Mouse (Mus musculus) embryonic facial prominence, embryonic 10.5 days (tissue): ENCODE measurements around the gene Spns3. TPM values are rescaled to one million over a fixed set of nuclear protein-coding genes. Genes with fewer than 3 reads are reported as not detected.

Experiments
- DNase-seq: peaks from one replicate; pipeline ENCODE4 v3.0.0-alpha.2; 2017; ENCODE audit warnings: low spot score
- H3K27ac ChIP-seq: fragments of 300-500 bp; sonication (generic); replicated peaks from 2 replicates; pipeline ENCODE4 v1.5.1; 2016; ENCODE audit warnings: mild to moderate bottlenecking
- H3K27me3 ChIP-seq: fragments of 300-500 bp; sonication (generic); replicated peaks from 2 replicates; pipeline ENCODE4 v1.6.1; 2016; ENCODE audit warnings: low read depth, mild to moderate bottlenecking; ENCODE audit not compliant: poor library complexity, severe bottlenecking
- H3K36me3 ChIP-seq: fragments of 300-500 bp; sonication (generic); replicated peaks from 2 replicates; pipeline ENCODE4 v1.6.1; 2016; ENCODE audit warnings: mild to moderate bottlenecking, moderate library complexity
- H3K4me1 ChIP-seq: fragments of 300-500 bp; sonication (generic); 2 replicates; pipeline ENCODE4 v1.6.1; 2016
- H3K4me3 ChIP-seq: fragments of 300-500 bp; sonication (generic); 2 replicates; pipeline ENCODE4 v1.5.1; 2016; ENCODE audit warnings: mild to moderate bottlenecking, moderate library complexity
- H3K9me3 ChIP-seq: fragments of 300-500 bp; sonication (generic); 2 replicates; pipeline ENCODE4 v1.6.1; 2016; ENCODE audit warnings: mild to moderate bottlenecking
- WGBS: fragments of 180-500 bp; shearing (Covaris S2); methylation state at CpG from one replicate; pipeline ENCODE4 v1.1.7; 2016; 5-methylcytosine and 5-hydroxymethylcytosine counted together
- polyA plus RNA-seq: library from polyadenylated mRNA; unstranded; fragments of >200 nt; fragmentation: Nextera tagmentation; extraction: Ambion mirVana; gene quantifications from 2 replicates; pipeline ENCODE4 v1.2.1, GENCODE M21; 2016

The Spns3 gene
- polyA plus RNA-seq, 1 experiment from 2014 or later: 0.04 TPM

DNA sequence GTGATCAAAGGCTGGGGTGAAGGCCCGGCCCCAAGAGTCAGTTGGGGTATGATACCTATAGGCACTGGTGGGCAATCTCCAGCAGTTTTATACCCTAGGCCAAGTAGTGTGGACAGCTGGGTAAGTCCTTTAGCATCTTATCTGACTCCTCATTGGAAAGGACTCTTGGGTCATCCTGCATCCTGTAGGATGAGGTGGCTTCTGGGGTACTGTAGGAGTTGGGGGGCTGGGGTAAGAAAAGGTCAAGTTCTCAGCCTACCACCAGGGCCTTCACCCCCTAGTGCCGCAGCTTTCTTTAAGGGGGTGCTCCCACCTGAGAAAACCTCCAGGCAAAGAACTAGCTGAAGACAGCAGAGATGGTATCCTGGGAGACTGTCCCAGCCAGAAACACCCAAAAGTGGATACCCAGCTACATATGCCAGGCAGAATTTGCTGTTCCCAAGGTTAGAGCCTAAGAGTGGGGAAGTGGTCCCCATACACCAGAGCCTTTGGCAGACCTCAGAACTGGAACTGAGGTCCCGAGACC lies 98.1 kb downstream of the Spns3 start:
- Histone ChIP-seq H3K36me3 (peaks cover 68% of the 10 kb centered on the region), H3K4me3 (no peak overlapping the region), H3K9me3 (no peaks in the 10 kb centered on the region), H3K27ac (no peak overlapping the region), H3K27me3 (no peaks in the 10 kb centered on the region), H3K4me1 (peaks cover 29% of the 10 kb centered on the region)
- no peak for DNase-seq
- WGBS: 84% methylated on average over 3 of the region's 3 CpGs

DNA sequence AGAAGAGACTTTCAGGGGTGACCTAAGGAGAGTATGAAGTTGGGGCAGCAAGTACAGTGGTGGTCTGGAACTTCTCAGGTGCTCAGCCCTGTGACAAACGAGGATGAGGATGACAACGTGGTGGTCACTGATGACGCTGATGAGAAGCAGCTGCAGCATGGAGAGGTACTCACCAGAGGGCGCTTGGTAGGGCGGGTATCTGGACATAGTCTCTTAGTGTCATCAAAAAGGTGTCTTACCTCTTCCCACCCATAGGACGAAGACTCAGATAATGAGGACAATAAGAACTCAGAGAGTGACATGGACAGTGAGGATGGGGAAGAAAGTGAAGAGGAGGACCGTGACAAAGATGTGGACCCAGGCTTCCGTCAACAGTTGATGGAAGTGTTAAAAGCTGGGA lies 102.8 kb downstream of the Spns3 start:
- no peak overlapping the region for H3K4me3 ChIP-seq
- peaks cover 100% of the 10 kb centered on the region for H3K36me3 ChIP-seq
- no peaks in the 10 kb centered on the region for H3K27me3 ChIP-seq
- 84% methylated on average over 8 of the region's 8 CpGs for WGBS
- H3K27ac ChIP-seq: no peak overlapping the region
- peaks cover 9% of the 10 kb centered on the region for H3K4me1 ChIP-seq
- H3K9me3 ChIP-seq: no peaks in the 10 kb centered on the region
- DNase-seq: no peak

DNA sequence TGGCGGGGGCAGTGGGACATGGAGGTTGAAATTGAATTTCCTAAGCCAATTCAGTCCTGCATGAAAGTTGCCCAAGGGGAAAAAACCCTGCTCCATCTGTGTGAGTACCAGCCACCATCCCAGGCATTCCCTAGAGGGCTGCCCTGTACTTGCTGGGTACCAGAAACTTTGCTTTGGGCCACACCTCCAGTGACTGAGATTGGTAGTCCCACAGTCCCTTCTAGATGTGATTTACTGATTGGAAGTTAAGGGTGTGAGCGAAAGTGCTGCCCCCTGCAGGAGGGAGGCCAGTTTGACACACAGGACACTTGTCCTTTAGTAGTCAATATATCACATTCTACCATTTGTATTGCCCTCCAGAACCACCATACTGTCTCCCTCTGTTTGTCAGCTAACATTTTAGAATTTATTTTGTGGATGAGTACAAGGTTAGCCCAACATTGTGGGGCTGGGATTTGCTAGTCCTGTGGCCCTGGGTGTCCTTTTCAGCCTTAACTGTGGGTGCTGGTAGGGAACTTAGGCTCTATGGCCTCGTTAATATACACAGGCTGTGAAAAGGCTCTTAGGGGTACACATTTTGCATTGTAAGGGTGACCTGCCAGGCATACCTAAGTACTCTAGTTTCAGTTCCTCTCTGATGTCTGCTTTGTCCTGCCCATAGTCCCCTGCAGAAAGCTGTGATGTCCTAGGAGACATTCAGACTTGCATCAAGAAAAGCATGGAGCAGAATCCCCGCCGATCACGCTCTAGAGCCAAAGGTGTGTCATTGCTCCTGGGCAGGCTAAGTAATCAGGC lies 103.8 kb downstream of the Spns3 start:
- 88% methylated on average over 6 of the region's 6 CpGs for WGBS
- peak; percentile 69 for DNase-seq
- Histone ChIP-seq H3K4me3 (no peak overlapping the region), H3K9me3 (no peaks in the 10 kb centered on the region), H3K27ac (no peak overlapping the region), H3K36me3 (peaks cover 95% of the 10 kb centered on the region), H3K4me1 (peaks cover 15% of the 10 kb centered on the region), H3K27me3 (no peaks in the 10 kb centered on the region)

Other genes with a start within 250 kb of the Spns3 start
- gene Xaf1, start 248.9 kb downstream of the Spns3 start, polyA plus RNA-seq: 3.2 and 3.4 TPM in 2 replicates
- gene Fbxo39, start 236.1 kb downstream of the Spns3 start, polyA plus RNA-seq: not detected in 2 replicates
- gene Tekt1, start 188.1 kb downstream of the Spns3 start, polyA plus RNA-seq: 6.3 and 7.2 TPM in 2 replicates
- 16.4 and 16.6 TPM in 2 replicates for gene Smtnl2, start 138.8 kb downstream of the Spns3 start, polyA plus RNA-seq
- 0.10 TPM in 1 of 2 replicates, not detected in the other for gene Ggt6, start 115.0 kb downstream of the Spns3 start, polyA plus RNA-seq
- gene Mybbp1a, start 109.2 kb downstream of the Spns3 start, polyA plus RNA-seq: 257 and 263 TPM in 2 replicates
- 3.3 TPM in 2 replicates for gene Spns2, start 60.6 kb downstream of the Spns3 start, polyA plus RNA-seq
- gene Ube2g1, start 56.8 kb upstream of the Spns3 start, polyA plus RNA-seq: 89.0 and 91.5 TPM in 2 replicates
- 26.3 and 26.5 TPM in 2 replicates for gene Ankfy1, start 139.5 kb upstream of the Spns3 start, polyA plus RNA-seq
- gene Cyb5d2, start 245.6 kb upstream of the Spns3 start, polyA plus RNA-seq: 3.9 and 4.5 TPM in 2 replicates
- gene Zzef1, start 245.7 kb upstream of the Spns3 start, polyA plus RNA-seq: 6.4 and 7.1 TPM in 2 replicates